15 mouse cellular contexts compared by ENCODE assay signal in the genomic region with DNA sequence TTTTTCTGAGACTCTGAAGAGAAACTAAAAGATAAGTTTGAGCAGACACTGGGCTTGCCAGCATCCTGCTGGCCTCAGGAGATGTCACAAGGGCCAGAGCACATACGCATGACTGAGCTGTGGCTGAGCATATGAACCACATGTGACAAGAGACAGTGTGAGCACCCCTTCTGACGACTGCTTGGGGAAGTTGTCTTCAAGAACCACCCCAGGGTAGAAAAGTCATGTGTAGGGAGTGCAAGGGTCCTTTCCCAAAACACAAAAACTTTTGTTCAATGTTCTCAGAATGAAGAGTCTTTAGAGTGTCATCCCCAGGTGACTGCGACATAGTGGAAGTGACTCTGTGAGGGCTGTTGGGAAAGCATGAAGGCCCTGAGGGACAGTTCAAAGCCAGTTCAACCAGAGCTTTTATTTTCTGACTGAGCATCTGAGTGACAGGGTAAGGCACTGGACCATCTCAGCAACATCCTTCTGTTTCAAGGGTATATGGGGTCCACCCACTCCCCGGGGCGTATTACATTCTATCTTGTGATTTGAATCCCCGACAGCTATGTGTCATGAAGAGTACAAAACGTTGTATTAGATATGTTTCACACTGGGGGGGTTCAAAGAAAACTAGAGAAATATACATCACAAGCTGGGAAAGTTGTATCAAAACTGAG. TPM values are rescaled to one million over a fixed set of nuclear protein-coding genes. Genes with fewer than 3 reads are reported as not detected.
DNase-seq lines count a peak whose midpoint lies in the region; ATAC-seq and TF ChIP-seq lines count a peak whose summit lies in the region.
"Had no signal": no experiment of that assay in that cellular context is flagged by ENCODE, and none has a peak within 500 bp of the region (broad histone marks: within the 10 kb centered on the region; RNA-seq: fewer than 3 reads in every experiment).

No protein-coding gene starts in this region.

- peaks cover 16% of the 10 kb centered on the region; the same call in 1 of the 2 replicates for H3K27me3 ChIP-seq in G1E (ENCODE audit: insufficient read depth, low read length)
- H3K27me3 ChIP-seq in small intestine, adult 2 months (ENCODE audit: control insufficient read depth, insufficient read depth, low read length) = no peaks in the 10 kb centered on the region
- H3K27me3 ChIP-seq in neural tube, embryonic 15.5 days (replicated peaks) = no peaks in the 10 kb centered on the region
- H3K27me3 ChIP-seq: embryonic facial prominence, embryonic 15.5 days; intestine, embryonic 15.5 days; liver, embryonic 15.5 days had no signal

- WGBS in small intestine, adult 2 months = 83% methylated on average over 7 of the region's 7 CpGs
- WGBS in neural tube, embryonic 15.5 days = 89% methylated on average over 7 of the region's 7 CpGs

- DNase-seq in layer of hippocampus, adult 9-11 months = peak; percentile 82
- no peak for DNase-seq in layer of hippocampus, adult 8-10 months (ENCODE audit: low spot score in 2 of 2)
- peak; percentile 31 for DNase-seq in G1E (ENCODE audit: low spot score)
- DNase-seq in induced T-regulatory cell, adult 2 months (ENCODE audit: low read depth) = peak; percentile 12
- DNase-seq in embryo, embryonic 10 days (ENCODE audit: low spot score) = no peak
- no peak for DNase-seq in frontal cortex, postnatal 36 days (ENCODE audit: low spot score in 2 of 2)
- DNase-seq: cerebellum, postnatal 14 days; forebrain, postnatal 0 days; heart, postnatal 14 days; thymus, postnatal 14 days had no signal

- peak; percentile 72 for ATAC-seq in G1E (ENCODE audit: extremely low read depth, insufficient number of reproducible peaks, low FRiP score, poor library complexity, severe bottlenecking)
- no peak for ATAC-seq in neural tube, embryonic 15.5 days (ENCODE audit: low FRiP score)
- ATAC-seq: forebrain, postnatal 0 days; intestine, embryonic 15.5 days had no signal

- TF ChIP-seq CTCF in G1E (IDR thresholded peaks at IDR 0.05; ENCODE audit: low read depth, low read length) = no peak
- TF ChIP-seq CTCF in small intestine, adult 2 months (IDR thresholded peaks at IDR 0.05; ENCODE audit: extremely low read depth, insufficient read length, insufficient replicate concordance, low read depth, low read length) = no peak

- H3K27ac ChIP-seq in small intestine, adult 2 months (ENCODE audit: insufficient read depth, low read depth, low read length) = peak overlapping the region; percentile 49; the same call in 1 of the 2 replicates
- H3K27ac ChIP-seq in neural tube, embryonic 15.5 days (replicated peaks) = no peak overlapping the region
- H3K27ac ChIP-seq: embryonic facial prominence, embryonic 15.5 days; intestine, embryonic 15.5 days; liver, embryonic 15.5 days had no signal

- H3K36me3 ChIP-seq in G1E (replicated peaks) = no peaks in the 10 kb centered on the region
- H3K36me3 ChIP-seq in small intestine, adult 2 months (ENCODE audit: control insufficient read depth, insufficient read depth, low read length) = no peaks in the 10 kb centered on the region
- no peaks in the 10 kb centered on the region for H3K36me3 ChIP-seq in neural tube, embryonic 15.5 days
- H3K36me3 ChIP-seq: embryonic facial prominence, embryonic 15.5 days; intestine, embryonic 15.5 days; liver, embryonic 15.5 days had no signal

- H3K9ac ChIP-seq in neural tube, embryonic 15.5 days (replicated peaks) = no peak overlapping the region
- H3K9ac ChIP-seq: embryonic facial prominence, embryonic 15.5 days; forebrain, postnatal 0 days; intestine, embryonic 15.5 days; liver, embryonic 15.5 days had no signal

- no peak for TF ChIP-seq POLR2A in small intestine, adult 2 months (IDR thresholded peaks at IDR 0.05; ENCODE audit: low read depth, low read length)

- no peak overlapping the region for H3K4me2 ChIP-seq in neural tube, embryonic 15.5 days
- H3K4me2 ChIP-seq: embryonic facial prominence, embryonic 15.5 days; intestine, embryonic 15.5 days; liver, embryonic 15.5 days had no signal

- H3K4me1 ChIP-seq in G1E (ENCODE audit: insufficient read depth, low read depth, low read length) = peaks cover 54% of the 10 kb centered on the region
- peaks cover 3% of the 10 kb centered on the region; the same call in 1 of the 2 replicates for H3K4me1 ChIP-seq in small intestine, adult 2 months (ENCODE audit: control insufficient read depth, insufficient read depth, insufficient read length, low read length)
- H3K4me1 ChIP-seq in neural tube, embryonic 15.5 days = no peaks in the 10 kb centered on the region

- no peaks in the 10 kb centered on the region for H3K9me3 ChIP-seq in G1E (replicated peaks)
- H3K9me3 ChIP-seq in neural tube, embryonic 15.5 days (replicated peaks) = no peaks in the 10 kb centered on the region
- H3K9me3 ChIP-seq: embryonic facial prominence, embryonic 15.5 days; intestine, embryonic 15.5 days; liver, embryonic 15.5 days had no signal

- no peak overlapping the region for H3K4me3 ChIP-seq in G1E (ENCODE audit: low read depth, low read length)
- H3K4me3 ChIP-seq in small intestine, adult 2 months (ENCODE audit: low read depth, low read length) = no peak overlapping the region
- no peak overlapping the region for H3K4me3 ChIP-seq in neural tube, embryonic 15.5 days (replicated peaks)
- H3K4me3 ChIP-seq: embryonic facial prominence, embryonic 15.5 days; intestine, embryonic 15.5 days; liver, embryonic 15.5 days had no signal

RNA-seq across cellular contexts. Expression of a gene that starts 35.4 kb away (rescaled TPM):
- 10 to 100 TPM; 35.9 to 48.6 (median 44.7) TPM for total RNA-seq in layer of hippocampus, adult 8-10 months (2022)
- total RNA-seq in G1E (2014; fragmentation: Nextera tagmentation) = 45.0 and 59.1 TPM in 2 replicates
- total RNA-seq in G1E (2017) = 50.5 and 50.7 TPM in 2 replicates
- 10.8 and 13.5 TPM in 2 replicates for polyA plus RNA-seq in G1E (2012)
- 4.1 and 6.7 TPM in 2 replicates for polyA plus RNA-seq in small intestine, adult 2 months (2012; rRNA removed)
- 13.8 and 14.6 TPM in 2 replicates for polyA plus RNA-seq in neural tube, embryonic 15.5 days (2015; fragmentation: Nextera tagmentation; extraction: Ambion mirVana)

Comparison
In these comparisons a context has a peak if more than half of its experiments do, and no peak if none do; other contexts are left out.
1. DNase-seq: peak in layer of hippocampus, adult 9-11 months (single experiment), G1E (single experiment) and induced T-regulatory cell, adult 2 months (single experiment); none in layer of hippocampus, adult 8-10 months (0 of 2), embryo, embryonic 10 days (single experiment) and frontal cortex, postnatal 36 days (0 of 2).